Mouse (Mus musculus) gastrocnemius, postnatal 14 days (tissue): ENCODE results near the gene Gxylt2. TPM values are rescaled to one million over a fixed set of nuclear protein-coding genes. Genes with fewer than 3 reads are reported as not detected.

Experiments
- DNase-seq: peaks from one replicate; pipeline ENCODE4 v3.0.0; 2021; ENCODE audit warnings: mixed read lengths
- intact Hi-C: fragments of 180-260 bp; cut with DNase I; formaldehyde crosslinking; loops from one replicate; pipeline ENCODE4 v1.15.1; 2025; ENCODE audit warnings: low total_unique reads
- long read RNA-seq, 2 experiments: library from polyadenylated mRNA; stranded (forward); transcript quantifications; one replicate each; pipeline ENCODE4 v2.0.0; 2021
- total RNA-seq, 2 experiments: library from RNA; stranded (reverse); gene quantifications; 2 replicates each; pipeline ENCODE4 v1.2.3; 2021

Gxylt2 gene
- total RNA-seq, result 1 to 10 TPM; 1.6 to 3.3 TPM
- long read RNA-seq, experiment 1, partial matches to known transcripts, result 0 of 1 reads
- long read RNA-seq, experiment 1, other reads (novel, unspliced or antisense), result 0 of 1 reads
- long read RNA-seq, experiment 2, partial matches to known transcripts, result 0 of 2 reads
- long read RNA-seq, experiment 2, other reads (novel, unspliced or antisense), result 1 of 2 reads

DNA sequence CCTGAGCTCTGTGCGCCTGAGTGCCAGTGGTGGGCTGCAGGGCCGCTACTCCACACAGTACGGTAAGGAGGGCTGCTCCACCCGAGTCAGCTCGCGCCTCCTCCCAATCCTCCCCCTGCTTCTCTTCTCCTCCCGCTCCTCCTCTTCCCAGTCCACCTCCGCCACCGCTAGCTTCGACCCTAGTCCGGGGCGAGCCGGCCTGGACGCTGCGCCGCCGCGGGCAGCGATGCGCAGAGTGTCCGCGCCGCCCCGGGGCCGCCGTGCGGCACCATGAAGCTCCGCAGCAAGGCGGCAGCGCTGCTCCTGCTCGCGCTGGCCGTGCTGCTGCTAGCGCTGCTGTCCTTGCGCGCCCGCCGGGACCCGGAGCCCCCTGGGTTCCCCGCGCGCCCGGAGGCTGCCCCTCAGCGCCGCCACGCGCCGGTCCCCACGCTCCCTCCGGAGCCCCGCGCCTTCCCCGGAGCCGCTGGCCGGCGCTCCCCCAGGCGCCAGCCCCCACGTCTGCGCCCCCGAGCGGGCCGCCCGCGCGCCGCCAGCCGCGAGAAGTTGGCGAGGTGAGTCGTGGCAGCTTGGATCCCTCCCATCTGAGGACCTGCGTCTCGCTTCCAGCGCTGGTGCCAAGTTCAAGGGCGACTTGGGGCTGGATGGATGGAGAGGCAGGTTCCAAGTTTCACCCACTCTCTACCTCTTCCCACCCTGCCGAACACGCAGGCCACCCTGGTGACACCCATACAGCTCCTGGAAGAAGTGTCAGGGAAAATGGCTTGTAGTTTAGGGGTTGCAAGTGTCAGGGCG is at the start of gene Gxylt2:
Gene Gxylt2 (plus strand): TSS at position 161 of the 792 bp plus-strand sequence.
- intact Hi-C loops, result no loop called here

DNA sequence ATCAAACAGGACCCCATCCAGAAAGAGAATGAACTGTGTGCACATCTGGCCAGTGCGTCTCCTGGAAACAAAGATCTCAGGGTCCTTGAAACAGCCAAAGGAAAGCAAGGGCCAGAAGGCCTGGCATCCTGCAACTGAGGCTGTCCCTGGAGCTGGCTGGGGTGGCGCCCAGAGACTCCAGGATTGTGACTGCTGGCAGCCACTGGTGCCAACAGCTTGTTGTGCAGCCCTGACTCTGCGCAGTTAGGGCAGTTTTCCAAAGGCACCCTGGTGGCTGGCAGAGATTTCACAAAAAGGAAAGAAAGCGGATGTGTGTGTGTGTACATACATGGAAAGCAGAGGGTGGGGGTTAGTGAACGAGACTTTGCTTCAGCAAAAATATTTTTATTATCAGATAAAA is 44.1 kb upstream of the Gxylt2 start:
- intact Hi-C loops, result no loop called here
- DNase-seq, result peak; percentile 77

More for the DNA sequence above, at the start of gene Gxylt2:
- peak; percentile 56 for DNase-seq

DNA sequence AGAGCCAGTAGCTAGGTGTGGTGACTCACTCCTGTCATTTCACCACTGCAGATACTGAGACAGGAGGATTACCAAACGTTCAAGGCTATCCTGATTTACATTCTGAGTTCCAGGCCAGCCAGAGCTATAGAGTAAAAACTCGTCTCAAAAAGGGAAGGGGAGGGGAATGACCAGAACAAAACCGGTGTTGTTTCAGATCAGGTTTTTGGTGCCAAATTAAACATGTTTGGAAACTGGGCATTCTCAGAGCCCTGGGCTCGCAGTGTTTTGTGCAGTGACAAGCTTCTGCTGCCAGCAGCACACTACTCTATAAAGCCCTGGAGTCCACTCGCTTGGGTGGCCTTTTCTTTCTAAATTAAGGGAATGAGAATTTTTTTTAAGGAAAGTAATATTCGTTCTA is 42.3 kb upstream of the Gxylt2 start:
- no peak for DNase-seq
- intact Hi-C loops, result no loop called here

DNA sequence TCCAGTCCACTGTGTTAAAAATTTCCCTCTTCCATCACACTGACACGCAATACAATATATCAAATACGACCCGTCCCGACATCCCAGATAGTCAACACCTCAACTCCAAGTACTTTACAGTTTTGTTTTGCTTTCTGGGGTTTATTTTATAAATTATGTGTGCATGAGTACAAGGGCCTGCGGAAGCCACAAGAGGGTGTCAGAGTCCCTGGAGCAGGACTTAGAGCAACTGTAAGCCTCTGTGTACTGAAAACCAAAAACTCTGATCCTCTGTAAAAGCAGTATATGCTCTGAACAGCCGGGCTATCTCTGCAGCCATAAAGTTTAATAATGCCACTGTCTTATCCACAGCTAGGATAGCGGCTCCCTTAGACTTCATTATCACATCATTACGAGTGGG is 36.9 kb upstream of the Gxylt2 start:
- DNase-seq, result no peak
- intact Hi-C loops, result no loop called here

DNA sequence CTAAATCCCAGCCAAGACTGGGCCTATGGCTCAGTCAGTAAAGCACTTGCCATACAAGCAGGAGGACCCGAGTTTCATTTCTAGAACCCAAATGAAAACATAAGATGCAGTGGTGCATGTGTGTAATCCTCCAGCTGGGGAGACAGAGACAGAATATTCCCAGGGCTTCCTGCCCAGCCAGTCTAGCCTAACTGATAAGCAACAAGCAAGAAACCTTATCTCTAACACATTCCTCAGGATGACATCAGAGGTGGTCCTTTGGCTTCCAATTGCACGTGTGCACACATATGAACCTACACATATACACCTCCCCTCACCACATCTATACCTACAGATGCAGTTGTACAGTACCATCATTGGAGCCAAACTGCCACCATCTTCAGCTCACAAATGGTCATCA is 35.7 kb upstream of the Gxylt2 start:
- intact Hi-C loops, result no loop called here
- DNase-seq, result no peak

DNA sequence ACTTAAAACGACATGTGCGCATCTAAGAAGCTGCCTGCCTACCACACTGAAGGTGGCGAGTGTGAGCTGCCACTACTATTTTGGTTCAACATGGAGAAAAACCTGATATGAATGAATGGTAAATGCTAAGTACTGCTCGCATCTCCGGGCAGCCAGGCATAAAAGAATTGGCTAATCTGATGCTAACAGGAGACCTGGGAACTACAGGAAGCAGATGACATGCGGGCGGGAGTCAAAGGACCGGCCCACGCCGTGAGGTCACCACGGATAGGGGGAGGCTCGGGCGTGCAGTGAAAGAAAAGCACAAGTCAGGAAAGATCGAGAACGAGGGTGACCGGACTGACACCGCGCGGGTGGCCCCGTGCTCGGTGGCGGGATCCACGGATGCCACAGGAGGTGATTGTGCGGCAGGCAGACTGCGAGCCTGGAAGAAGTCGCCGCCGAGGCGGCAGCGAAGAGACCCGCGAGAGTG is 34.1 kb upstream of the Gxylt2 start:
- intact Hi-C loops, result no loop called here
- DNase-seq, result peak; percentile 52

DNA sequence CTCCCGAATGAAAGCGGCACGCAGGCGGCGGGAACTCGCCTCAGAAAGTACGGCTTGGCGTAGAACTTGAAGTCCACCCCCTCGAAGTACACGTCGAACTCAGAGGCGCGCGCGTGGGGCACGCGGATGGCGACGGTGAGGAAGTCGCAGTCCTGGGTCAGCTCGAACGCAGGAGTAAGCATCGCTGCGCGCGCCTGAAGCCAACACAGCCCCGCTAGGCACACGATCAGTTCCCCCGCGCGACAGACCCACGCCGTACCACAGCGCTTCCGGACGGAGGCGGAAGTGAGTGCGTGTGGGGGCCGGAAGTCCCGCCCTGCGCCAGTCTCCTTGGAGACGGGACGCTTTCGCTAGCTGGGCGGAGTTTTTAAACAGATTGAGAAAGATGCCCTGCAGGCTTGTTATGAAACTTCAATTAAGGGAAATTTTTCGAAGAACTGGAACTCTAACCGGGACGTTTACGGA is 33.6 kb upstream of the Gxylt2 start, which contains the start of gene Shq1:
Gene Shq1 (minus strand): TSS at position 278 of the 465 bp plus-strand sequence.
- peak; percentile 86 for DNase-seq
- intact Hi-C loops, result no loop called here

DNA sequence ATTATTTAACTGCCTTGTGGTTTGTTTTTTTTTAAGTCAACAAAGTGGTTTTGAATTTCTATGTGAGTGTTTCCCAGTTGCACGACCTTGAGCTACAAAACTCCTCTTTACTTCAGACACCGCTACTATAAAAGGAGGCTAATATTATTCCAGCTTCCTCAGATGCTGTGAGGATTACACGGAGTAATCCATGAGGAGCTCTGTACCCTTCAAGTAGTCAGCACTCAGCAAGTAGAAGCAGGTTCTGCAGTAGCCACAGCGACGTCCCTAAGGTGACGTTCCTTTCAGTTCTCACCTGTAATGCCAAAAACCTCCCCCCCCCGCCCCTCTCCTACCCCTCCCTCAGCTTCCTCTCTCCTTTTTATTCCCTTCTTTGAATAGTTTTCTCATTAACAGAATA is 33.1 kb upstream of the Gxylt2 start:
- no peak for DNase-seq
- intact Hi-C loops, result no loop called here

DNA sequence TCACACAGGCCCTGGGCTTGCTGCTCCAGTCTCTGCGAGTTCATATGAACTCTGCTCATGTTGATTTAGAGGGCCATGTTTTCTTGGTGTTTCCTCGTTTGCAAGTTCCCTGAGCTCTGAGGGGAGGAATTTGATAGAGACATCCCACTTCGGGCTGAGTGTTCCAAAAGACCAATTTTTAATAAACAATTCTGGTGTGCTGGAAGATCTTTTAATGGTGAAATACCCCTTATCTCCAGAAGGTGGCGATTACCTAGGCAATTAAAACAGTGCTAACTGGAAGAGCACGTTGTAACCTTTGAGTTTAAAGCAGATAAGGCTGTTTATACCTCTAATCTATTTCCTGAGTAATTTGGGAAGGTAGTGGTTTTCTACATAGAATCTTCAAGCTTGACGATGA is 29.6 kb upstream of the Gxylt2 start:
- no peak for DNase-seq
- intact Hi-C loops, result no loop called here

DNA sequence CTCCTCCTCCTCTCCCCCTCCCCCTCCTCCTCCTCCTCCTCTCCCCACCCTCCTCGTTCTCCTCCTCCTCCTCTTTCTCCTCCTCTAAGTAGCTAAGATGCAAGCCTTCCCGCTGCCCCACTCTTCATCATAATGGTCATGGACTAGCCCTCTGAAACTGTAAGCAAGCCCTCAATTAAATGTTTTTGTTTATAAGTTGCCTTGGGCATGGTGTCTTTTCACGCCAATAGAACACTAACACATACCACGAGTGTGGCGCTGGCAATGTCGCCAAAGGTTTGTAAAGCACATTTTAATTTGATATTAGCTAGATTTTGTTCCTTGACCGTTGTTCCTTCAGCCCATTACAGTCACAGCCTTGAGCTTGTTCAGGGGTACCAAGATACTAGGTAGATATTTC is 28.1 kb upstream of the Gxylt2 start:
- DNase-seq, result no peak
- intact Hi-C loops, result loop anchor here (2.0 kb wide), 1 partner anchor 202 kb away; no protein-coding TSS in a partner anchor

DNA sequence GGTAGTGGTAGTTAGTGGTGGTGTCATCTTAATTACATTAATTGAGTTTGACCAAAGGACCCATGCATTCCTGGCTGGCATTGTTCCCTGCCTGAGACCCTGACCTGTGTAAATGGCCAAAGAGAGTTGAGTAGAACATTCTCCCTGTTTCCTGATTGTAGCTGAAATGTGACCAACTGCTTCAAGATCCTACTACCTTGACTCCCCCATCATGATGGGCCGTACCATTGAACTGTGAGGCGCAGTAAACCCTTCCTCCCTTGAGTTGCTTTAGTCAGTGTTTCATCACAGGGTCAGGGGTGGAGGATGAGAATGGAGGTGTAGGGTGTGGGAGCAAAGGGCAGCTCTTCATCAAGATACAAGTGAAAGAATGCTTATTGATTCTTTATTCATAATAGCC is 25.9 kb upstream of the Gxylt2 start:
- intact Hi-C loops, result no loop called here
- DNase-seq, result no peak

DNA sequence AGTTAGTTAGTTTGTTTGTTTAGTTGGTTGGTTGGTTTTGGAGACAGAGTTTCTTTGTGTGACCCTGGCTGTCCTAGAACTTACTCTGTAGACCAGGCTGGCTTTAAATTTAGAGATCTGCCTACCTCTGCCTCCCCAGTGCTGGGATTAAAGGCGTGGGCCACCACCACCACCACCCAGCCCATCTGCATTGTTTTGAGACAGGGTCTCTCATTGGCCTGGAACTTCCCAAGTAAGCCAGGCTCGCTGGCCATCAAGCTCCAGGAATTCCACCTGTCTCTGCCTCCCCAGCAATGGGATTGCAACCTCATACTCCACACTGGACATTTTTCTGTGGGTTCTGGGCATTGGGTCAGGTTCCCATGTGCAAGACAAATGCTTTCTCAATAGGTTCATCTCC is 18.2 kb upstream of the Gxylt2 start:
- intact Hi-C loops, result no loop called here
- DNase-seq, result no peak

DNA sequence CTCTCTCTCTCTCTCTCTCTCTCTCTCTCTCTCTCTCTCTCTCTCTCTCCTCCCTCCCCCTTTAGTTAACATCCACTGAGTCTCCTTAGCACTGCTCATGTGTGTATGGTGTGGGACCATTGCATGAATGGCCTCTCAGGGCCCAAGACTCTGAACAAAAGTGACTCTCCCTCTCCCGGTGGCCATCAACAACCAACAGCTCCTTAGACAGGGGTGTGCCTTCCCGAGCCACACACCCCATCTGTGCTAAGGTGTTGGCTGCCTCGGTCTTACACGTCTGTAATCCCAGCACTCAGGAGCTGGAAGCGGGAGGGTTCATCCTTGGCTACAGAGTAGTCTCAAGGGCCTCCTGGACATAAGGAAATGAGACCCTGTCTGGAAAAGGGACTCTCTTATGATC is 4.5 kb upstream of the Gxylt2 start:
- no peak for DNase-seq
- intact Hi-C loops, result no loop called here

DNA sequence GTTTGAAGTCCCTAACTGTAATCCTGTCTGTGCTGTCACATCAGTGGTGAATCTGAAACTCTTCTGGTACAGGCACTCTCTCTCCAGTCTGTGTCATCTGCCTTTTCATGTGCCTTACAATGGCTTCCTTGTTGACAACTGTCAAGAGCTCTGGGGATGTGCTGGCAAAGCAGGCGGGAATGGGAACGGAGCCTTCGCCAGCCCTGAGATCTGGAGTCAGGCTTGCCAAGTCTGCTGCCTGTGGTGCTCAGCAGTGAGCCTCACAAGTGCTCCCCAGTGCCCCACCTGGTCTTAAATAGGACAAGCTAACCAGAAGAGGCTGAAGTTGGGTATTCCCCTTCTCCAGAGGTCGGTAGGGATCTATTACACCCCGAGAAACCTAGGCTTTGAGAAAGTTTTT is 3.8 kb upstream of the Gxylt2 start:
- intact Hi-C loops, result no loop called here
- DNase-seq, result no peak

DNA sequence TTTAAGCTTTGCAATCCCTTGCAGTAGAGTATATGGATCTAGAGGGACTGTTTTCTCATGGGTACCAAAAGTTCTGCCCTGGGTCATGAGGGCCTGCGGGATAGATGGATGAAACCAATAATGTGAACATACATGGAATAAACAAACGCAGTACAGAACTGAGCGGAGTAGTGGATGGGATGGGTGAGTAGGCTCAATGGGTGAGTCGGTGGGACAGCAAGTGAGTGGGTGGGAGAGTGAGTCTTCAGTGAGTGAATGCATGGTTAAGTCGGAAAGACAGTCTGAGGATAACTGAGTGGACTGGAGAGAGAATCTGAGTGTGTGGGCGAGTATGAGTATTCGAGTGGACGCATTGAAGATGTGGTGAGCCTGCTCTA is 349 bp upstream of the Gxylt2 start:
- no peak for DNase-seq
- intact Hi-C loops, result no loop called here

DNA sequence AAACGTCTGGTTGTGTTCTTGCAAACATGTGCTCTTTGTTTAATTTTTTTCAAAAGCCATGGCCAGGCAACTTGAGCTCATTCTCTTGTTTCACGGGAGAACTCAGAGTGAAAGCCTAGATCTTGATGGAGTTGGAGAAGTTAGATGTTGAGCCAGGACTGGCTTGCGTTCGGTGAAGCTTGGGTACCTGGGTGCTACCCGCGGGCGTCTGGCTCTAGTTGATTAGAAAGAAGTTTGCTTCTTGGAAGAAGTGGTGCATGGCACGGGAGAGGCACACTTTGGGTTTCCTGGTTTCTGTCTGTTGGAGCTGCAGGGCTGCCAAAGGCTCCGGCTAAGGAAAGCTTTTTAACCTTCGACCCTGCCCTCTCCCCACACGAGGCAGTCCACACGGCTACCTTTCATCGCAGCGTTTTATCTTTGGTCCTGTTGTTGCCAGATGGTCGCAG is 855 bp downstream of the Gxylt2 start:
- intact Hi-C loops, result no loop called here
- DNase-seq, result no peak

DNA sequence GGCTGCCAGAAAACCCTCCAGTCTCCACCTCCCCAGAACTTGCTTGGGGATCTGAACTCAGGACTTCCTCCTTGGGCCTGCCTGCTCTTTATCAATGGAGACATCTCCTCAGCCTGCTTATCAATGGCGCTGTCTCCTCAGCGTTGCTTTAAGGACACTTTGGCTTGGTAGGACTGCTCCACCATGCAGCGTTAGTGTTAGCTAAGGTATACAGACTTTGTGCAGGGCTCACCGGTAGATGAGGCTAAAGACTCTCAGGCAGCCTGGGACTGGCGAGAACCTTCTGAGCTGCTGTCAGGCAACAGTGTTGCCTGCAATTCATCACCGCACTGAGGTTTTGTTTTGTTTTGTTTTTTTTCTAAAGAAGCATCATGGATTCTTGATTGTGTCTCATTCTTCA is 2.3 kb downstream of the Gxylt2 start:
- DNase-seq, result no peak
- intact Hi-C loops, result no loop called here

DNA sequence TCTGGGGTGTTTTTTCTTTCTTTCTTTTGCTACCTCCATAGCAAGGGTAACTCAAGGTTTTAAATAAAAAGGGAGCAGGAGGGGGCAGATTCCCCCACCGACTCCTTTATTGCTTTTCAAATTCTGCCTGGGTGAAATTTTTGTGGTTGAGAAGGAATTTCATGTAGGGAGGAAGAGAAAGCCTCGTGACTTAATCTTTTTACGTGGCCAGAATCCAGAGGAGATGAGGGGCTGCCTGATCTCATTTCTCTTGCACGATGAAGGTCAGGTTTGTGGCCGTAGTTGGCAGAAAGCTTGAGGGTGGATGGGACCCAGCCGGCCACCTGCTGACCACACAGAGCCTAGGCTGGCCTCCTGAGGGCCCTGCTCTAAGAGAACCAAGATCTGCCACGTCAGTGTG is 3.0 kb downstream of the Gxylt2 start:
- peak; percentile 29 for DNase-seq
- intact Hi-C loops, result no loop called here

DNA sequence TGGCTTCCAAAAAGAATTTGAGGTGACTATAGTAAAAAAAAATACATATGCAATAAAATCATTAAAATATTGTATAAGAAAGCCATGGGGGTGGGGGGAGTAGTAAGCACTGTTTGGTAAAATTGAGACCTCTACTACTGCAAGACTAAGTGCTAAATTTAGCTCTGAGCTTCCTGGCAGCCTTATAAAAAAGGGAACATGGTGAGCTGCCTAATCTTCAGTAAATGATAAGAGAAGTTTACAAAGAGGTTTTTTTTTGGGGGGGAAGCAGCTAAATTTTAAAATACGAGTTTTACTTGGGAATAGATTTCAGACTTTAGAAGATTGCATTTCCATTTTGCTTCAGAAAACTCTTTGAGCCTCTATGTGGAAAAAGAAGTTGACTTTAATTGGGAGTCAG is 3.7 kb downstream of the Gxylt2 start:
- DNase-seq, result no peak
- intact Hi-C loops, result no loop called here

DNA sequence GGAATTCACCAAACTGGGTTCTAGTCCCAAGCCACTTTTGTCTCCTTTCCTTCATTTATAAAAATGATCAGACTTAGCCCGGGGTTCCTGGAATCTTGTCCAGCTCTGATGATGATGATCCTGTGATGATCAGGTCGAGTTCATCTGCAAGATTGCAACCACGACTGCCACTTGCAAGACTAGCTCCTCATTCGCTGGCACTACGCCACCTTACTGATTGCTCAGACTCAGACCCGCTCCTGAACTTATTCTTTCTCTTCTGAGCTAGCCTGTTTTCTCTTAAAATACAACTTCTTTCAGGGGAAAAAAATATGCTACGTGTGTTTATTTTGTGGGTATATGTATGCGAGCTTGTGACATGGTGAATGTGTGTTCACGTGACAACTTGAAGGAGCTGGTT is 4.5 kb downstream of the Gxylt2 start:
- intact Hi-C loops, result no loop called here
- DNase-seq, result peak; percentile 20

DNA sequence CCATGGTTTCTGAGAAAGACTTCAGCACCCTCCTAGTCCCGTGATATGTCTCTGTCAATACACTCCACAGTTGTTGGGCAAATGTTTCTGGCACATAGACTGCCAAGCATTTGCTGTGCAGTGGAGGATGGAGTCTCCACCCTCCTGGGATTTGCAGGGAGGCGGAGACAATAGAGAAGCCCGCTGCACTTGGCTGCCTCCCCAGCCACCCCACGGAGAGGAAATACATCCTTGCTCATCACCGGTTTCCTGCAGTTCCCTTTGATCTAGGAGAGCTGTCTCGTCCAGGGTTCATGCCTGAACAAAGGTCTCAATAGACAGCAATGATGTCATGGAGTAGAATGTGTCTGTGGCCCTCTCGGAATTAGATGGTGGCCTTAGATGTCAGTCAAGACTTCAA is 4.9 kb downstream of the Gxylt2 start:
- DNase-seq, result peak; percentile 39
- intact Hi-C loops, result no loop called here
